Mouse (Mus musculus): ENCODE measurements around the gene Dpp6. TPM values are rescaled to one million over a fixed set of nuclear protein-coding genes. Genes with fewer than 3 reads are reported as not detected.

The Dpp6 gene
- 1 to 10 TPM in 1 of 2 experiments, under 1 TPM in 1; 0.12 to 1.0 TPM for polyA plus RNA-seq (2017; shearing (Covaris generic))

DNA sequence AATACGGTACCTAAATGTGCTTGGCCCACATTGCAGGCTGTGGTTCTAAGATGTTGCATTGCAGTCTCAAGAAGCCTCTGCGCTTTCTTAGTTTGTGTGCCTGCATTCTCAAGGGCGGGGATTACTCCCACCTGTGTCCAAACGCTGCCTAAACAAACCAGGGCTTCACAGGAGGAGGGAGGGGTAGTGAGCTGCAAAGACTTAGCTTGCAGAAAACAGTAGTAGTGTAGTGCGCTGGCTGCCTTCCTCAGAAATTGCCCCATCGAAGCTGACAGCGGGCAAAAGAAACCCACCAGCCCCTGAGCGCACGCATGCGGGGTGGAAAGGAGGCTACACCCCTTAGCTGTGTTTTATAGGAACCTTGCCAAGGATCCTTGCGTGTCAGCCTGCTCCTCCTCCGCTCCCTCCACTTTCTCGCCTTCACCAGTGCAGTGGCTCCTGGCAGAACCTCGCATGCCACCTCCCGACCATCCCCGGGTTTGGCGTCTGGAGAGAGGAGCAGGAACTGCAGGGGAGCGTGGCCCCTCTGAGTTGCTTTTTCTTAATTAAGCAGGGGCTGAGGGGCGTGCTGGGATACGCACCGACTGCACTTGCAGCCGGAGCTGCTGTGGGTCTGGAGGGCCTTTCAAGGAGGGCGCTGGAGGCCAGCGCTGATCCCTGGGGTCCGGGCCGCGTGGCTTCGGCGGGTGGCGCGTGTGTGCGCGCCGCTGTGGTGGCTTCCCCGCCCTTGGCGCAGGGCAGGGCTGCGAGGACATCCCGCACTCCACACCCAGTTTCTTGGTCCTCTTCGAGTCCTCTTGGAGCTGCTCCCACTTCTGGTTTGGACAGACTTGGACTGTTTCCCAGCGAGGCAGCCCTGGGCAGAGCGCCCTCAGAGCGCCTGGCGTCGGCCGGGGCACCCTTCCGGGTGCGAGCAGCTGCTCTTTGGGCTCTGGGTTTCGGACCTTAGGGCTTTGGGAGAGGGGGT lies at the start of gene Dpp6:
Gene Dpp6 (plus strand): TSS at position 229 of the 967 bp plus-strand sequence.

DNA sequence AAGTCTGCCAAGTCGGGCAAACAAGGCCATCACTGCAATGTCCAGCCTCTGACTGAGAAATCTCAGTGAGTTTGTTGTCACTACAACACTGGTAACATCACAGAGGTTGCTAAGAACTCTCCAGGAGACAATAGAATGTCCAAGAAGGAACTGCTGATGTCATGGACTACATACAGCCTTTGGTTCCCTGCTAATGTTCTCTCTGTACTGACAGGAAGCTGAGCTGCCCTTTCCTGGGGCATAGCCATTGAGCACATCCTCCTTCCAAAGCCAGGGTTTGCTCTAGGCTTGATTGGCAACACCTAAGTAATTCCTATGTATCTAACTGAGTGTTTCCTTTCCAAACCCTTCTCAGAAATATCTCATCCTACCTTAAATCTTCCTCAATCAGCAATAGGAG lies 684.3 kb downstream of the Dpp6 start, which contains the start of gene Speer4b:
Gene Speer4b (minus strand): TSS at position 101 of the 400 bp plus-strand sequence.

Measured in inflammation-experienced regulatory T-cells (primary cell).